Mouse (Mus musculus) spleen, postnatal 10 days (tissue): ENCODE results near the gene Mcu.

ENCODE experiments used
- DNase-seq, 2 experiments: peaks; one replicate each; pipeline ENCODE4 v3.0.0; 2021 to 2022; ENCODE audit warnings: low spot score in 2 of 2

Gene Mcu

DNA sequence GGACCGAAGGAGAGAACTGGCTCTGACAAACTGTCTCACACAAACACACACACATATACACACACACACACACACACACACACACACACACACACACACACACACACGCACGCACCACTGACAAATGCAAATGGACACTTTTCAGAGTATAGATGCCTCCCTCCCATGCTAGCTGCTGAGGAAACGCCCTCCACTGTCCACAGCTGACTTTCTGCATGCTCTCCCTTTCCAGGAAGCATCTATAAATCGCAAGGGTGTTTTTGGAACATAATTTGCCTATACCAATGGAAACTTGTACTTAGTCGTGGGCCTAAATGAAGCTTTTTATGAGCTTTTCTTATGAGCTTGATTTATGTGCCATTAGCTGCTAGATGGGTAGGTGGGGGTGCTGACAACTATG lies 46.1 kb downstream of the Mcu start:
- no peak for DNase-seq

DNA sequence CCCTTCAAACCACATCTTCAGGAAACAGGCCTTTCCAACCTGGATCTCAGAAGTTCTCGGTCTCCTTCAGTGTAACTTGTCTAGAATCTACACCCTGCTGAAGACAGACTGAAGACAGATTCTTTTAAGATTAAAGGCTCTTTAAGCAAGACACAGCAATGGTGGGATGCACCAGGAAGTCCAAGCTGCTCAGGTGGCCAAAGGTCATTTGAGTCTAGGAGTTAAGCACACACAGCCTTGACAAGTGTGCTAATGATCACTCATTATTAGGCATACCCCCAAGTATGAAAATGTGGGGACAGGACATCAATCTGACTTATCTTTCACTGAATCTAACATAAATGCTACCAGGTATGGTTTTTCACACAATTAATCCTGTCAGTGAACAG lies 47.0 kb downstream of the Mcu start:
- DNase-seq: no peak

DNA sequence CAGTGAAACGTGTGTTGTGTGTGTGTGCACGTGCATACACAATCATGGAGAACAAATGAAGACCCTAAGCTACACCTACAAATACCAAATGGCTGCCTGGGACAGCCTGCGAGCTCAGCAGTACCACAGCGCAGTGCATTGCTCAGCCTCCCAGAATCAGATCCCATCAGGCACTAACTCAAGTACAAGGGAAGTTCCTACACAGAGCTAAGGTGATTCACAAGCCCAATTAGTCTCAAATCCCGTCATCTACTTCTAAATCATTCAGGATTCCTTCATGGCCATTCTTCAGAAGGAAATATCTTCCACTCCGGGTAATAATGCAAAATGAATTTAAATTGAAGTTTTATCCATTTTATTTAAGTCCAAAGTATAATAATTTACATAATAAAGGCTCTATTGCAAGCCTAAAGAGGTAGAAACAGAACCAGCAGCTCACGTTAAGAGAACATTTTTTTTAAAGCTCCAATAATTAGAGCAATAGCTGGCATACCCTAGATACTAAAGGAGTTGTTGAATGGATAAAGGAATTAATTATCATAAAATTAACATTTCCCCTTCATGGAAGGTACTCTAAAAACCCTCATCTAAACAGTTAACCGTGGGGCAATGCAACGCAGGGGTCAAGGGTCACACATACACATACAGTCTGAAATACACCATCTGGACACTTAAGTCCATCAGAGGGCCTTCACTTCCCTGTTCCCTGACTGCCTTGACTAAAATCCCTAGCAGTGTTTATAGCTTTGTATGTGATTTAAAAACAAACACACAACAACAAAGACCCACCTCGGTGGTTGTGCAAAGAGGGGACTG lies 47.6 kb downstream of the Mcu start:
- DNase-seq: no peak

DNA sequence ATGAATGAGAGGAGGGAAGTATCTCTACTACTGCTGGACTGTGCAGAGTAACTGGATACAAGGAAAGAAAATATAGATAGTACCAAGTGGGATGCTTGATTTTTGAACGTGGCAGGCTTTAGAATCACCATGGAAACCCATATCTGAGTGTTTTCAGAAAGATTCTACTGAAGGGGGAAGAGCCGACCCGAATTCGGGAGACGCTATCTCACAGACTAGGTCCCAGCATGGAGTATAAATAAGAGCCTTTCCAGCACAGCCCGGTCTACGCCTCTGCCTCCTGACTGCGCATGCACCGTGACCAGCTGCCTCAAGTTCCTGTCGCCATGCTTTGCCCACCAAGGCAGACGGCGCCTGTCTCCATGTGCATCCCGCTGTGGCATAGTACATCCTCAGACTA lies 49.5 kb downstream of the Mcu start:
- no peak for DNase-seq

DNA sequence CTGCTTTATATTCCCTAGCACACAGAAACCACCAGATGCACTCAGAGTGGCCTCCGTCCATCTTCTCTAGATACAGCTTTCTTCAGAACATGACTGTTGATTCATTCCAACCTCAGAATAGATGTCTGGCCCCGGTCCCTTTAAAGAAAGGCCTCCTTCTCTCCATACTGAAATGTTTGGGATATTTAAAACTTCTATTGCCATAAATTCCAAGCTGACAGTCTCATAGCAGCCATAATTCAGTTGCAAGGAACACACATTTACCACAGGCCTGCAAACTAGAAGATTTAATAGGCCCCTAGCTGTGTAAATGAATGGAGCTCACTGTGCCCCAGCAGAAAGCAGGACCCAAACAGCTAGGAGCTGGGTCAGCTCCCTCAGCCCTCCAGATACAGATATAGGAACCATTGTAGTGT lies 50.5 kb downstream of the Mcu start:
- DNase-seq: no peak

DNA sequence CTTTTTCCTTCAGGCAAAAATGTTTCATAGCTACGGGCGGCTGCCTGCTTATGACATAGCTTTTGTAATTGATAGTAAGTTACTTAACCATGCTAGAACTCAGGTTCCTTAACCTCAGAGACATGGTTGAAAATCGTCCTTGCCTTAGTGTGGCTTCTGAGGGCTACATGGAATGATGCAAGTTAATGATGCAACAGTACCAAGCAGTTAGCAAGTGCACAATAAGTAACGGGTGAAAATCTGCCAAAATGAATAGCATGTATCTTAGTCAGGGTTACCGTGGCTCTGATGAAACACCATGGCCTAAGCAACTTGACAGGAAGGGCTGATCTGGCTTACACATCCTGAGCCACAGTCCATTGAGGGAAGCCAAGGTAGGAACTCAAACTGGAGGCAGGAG lies 51.9 kb downstream of the Mcu start:
- no peak for DNase-seq

DNA sequence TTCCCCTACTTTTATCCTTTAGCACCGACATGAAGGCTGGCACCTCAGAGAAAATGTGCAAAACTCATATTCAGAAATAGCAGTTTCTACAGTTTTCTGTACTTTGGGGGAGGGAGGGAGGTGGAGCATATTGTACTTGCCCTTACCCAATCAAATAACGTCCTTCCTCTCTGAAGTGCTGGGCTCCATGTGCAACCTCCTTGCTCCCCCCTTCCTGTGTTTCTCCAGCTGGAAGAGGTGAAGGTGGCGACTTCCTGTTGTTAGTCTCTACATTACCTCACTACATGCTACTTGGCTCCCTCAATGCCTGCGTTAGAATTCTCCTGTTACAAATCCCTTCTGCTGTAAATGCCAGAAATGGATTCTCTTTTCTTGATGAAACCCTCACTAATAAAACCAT lies 54.0 kb downstream of the Mcu start:
- DNase-seq: no peak

DNA sequence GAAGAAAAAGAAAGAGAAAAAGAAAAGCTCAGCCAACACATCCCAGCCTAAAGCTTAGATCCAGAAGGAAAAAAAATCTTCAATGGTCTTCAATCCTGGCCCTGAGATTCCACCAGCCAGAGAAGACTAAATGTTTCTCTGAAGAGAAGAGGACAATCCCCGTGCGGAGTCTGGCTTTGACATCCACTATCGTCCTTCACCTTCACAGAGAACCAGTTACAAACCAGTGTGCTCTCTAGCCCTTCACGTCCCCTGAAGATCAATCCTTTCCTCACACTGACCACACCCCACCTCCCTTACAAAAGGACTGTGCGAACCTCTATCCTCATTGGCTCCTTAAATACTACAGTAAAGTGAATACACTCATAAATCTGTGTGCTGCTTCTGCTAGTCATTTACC lies 56.4 kb downstream of the Mcu start:
- no peak for DNase-seq

DNA sequence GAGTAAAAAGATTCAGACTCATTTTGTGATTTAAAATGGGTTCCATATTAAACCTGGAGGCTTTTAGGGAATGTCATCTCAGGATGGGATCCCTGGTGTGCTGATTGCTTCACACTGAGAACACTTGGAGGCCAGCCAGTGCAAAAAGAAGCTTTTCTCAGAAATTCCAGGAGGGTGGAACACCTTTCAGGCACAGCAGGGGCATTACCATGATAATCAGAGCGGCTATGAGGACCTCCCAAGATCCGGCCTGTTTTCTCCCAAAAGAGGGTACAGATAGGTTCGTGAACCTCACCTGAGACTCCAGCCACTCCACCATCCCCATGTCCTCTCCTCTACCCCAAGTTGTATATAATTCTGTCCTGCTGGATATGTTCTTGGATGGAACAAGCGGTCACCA lies 57.9 kb downstream of the Mcu start:
- DNase-seq: no peak

DNA sequence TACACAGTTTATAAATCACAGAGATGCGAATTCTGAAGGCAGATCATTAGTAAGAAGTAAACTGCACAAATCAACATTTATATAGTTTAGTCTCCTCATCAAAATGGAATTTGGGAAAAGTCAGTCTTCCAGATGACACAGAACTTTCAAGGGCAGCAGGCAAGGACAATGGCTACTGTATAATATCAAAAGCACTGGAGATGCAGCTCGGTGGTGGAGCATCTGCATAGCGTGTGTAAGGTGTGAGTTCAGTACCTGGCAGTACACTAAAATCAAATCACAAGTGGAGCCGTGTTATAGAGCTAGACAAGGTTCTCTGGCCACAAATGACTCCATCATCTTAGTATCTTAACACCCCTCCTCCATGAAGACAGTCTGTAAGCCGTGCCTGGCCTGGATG lies 58.3 kb downstream of the Mcu start:
- DNase-seq: no peak

DNA sequence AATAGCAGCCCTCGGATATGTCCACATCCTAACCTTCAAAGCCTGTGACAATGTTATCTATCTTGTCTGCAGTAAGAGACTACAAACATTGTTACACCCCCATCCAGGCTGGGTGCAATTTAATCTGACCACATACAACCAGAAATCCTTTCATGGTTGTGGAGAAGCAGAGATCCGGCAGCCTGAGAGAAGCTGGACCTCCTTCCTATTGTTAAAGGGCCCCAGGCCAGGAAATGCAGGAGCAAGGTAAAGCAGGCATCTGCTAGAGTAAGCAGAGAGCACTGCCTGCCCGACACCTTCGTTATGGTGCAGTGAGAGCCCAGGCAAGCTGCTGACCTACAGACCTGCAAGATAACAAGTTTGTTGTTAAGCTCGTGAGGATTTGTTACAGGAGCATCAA lies 60.0 kb downstream of the Mcu start:
- DNase-seq: no peak

DNA sequence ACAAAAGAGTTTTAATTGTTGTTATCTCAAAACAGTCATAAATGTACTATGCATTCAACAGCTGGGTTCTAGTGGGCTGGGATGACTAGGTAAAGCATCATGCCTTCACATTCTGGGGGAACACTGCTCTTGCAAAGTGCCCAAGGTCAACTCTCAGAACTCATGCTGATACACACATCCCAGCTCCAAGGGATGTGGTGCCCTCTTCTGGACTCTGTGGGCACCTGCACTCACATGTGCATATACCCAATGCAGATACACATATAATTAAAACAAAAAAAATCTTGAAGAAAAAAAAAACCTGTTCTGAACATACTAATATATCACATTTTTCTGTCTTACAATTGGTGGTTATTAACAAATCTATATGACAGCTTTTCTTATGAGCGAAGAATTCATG lies 62.2 kb downstream of the Mcu start:
- DNase-seq: no peak

DNA sequence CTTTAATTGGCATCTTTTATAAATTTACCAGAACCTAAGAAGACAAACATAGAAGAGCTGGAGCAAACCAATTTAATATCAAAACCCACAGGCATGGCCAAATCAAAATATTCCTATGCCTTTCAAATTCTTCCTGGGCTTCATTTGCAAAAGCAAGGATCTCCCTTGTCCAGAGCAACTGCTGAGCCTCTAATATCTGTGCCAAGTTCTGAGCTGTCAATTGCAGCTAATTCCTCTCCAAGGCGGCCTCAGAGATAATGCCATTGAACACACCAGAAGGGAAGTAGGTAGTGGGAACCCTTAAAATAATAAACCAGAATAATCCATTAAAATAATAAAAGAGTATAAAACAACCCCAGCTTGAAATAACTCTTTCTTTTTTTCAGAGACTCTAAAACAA lies 64.0 kb downstream of the Mcu start:
- DNase-seq: no peak

DNA sequence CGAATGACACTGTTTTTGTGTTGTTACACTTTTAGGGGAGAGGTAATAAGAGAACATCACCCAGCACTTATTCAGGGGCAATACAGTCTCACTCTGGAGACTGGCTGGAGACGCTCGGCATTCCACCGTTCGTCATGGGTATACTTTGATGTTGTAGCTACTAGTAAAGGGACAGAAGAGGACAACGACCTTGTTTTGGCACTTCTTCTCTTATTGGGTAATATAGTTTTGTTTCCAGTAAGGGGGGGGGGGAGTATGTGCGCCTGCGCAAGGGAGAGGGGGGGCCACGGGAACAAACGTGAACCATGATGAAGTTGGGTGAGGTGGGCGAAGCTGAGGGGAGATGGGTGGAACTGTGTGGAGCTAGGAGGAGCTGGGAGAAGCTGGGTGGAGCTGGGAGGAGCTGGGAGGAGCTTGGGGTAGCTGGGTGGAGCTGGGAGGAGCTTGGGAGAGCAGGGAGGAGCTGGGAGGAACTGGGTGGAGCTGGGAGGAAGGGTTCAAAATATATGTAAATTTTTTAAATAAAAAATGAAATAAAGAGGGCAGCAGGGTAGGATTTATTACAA lies 67.6 kb downstream of the Mcu start:
- no peak for DNase-seq

DNA sequence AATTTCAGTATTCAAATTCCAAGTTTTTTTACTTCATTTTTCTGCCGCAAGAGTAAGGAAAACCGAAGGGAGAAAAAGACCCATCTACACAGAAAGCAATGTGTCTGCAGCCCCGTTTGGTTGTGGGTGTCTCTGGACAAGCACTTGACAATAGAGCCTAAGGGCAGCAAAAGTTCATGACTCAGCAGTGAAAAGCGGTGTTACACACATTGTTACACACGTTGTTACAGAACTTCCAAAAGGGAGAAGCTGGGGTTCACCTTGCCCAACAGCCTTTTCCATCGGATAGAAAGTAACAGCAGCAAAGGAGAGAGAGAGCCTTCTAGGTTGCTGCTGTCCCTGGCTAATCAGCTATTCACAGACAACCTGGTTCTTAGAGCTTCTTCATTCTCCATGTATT lies 68.3 kb downstream of the Mcu start:
- DNase-seq: no peak

DNA sequence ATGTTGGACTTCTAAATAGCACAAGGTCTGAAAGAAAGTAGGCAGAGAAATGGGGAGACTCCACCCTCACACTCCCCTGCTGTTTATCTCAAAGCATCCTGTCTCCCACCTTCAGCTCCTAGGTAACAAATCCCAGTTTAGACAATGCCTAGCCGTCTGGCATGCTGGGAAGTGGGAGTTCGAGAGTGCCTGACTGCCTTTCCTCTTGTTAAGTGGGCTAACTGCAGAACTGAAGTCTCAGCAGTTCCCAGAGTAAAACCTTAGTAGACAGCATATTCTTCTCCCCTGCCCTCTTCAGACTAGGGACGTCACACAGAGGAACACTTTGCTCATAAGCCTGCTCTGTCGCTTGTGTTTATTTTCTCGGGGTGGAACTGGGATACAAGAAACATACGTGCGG lies 69.1 kb downstream of the Mcu start:
- no peak for DNase-seq

DNA sequence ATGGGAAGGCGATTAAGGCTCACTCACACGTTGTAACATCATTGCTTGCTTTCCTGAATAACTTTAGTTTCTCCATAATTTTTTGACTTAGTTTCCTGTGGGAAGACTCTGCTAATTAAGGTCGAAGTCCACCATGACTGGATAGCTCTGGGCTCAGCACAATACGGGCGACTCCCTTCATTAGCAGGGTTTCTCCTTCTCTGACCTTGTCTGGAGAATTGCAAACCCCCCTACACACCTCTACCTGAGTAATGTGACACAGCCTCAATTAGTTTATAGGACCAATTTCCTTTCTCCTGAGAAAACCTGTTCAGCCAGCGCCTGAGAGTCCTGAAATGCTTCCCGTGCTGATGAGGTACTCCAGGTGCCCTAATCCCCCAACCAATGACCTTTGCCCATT lies 71.3 kb downstream of the Mcu start:
- no peak for DNase-seq

DNA sequence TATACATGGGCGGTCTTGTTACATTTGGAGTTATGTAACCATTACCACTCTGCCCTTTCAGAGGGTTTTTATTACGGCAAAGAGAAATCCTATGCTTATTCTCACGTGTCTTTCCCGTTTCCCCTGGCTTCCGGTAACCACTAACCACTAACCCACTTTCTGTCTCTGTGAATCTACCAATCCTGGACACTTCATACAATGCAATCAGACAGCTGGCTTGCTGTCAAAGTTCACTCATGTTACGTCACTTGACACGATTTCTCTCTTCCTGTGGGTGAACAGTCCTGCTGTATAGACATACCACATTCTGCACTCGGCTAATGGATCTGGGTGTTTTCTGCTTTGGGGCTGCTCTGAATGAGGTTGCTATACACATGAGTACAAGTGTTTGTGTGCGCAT lies 73.1 kb downstream of the Mcu start:
- no peak for DNase-seq

DNA sequence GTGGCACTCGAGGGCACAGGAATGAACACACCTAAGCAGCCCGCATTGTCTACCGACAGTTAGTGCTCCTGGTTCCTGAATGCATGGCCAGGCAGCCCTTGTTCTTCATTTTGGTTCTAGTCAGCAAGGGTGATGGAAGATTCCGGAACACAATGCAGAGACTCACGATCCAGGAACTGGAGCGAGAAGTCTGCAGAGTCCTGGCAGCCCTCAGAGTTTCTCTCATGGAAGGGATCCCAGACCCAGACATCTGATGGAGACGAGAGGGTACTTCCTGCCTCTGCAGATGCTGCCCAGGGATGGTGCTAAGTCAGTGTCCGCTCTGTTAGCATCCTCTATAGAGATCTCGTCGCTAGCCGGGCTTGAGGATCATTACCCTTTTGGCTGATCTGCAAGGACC lies 75.0 kb downstream of the Mcu start:
- no peak for DNase-seq

DNA sequence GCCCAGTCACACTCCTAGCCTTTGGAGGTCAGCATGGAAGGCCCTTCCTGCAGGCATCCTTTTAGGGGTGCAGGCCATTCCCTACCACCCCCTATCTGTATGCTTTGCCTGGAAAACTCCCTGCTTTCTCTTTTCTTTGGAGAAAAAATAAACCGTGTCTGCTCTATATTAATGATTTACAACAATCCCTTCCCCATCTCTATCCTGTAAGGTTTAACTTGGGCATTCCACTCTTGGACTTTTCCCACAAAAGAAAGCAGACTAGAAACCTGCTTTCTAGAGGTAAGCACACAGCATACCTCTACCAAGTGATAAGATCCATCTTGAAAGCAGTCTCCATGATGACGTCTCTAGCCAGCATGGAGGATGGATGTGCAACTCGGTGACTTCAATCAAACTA lies 75.9 kb downstream of the Mcu start:
- DNase-seq: no peak

DNA sequence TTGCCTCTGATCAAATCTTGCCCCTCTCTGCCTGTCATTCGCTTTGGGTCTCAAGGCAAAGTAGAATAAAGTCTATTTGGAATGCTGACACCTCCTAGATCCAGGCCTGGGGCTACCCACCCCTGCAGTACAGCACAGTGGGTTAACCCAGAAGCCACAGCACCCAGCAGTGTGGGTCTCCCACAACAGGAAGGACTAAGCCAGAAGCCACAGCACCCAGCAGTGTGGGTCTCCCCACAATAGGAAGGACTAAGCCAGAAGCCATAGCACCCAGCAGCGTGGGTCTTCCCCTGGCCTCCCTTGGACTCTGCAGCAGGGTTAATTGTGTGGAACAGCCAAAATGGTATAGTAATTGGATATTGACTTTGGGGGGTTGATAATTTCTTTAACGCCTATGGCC lies 76.4 kb downstream of the Mcu start:
- DNase-seq: no peak

DNA sequence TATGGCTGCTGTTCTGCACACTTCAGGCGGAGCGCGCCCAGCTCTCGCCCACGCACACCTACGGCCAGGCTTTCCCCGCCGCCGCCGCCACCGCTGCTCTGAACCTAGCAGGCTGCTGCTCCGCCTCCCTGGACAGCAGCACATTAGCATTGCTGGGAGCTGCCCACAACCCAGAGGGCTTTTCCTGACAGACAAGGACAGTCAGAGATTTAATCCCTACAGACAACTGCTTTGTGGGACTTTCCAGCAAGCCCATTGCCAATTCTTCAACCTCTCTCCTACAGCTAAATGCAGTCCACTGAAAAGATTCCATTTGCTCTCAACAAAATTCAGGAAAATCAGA lies 77.0 kb downstream of the Mcu start:
- DNase-seq: peak in 1 of 2 experiments; percentile 37

DNA sequence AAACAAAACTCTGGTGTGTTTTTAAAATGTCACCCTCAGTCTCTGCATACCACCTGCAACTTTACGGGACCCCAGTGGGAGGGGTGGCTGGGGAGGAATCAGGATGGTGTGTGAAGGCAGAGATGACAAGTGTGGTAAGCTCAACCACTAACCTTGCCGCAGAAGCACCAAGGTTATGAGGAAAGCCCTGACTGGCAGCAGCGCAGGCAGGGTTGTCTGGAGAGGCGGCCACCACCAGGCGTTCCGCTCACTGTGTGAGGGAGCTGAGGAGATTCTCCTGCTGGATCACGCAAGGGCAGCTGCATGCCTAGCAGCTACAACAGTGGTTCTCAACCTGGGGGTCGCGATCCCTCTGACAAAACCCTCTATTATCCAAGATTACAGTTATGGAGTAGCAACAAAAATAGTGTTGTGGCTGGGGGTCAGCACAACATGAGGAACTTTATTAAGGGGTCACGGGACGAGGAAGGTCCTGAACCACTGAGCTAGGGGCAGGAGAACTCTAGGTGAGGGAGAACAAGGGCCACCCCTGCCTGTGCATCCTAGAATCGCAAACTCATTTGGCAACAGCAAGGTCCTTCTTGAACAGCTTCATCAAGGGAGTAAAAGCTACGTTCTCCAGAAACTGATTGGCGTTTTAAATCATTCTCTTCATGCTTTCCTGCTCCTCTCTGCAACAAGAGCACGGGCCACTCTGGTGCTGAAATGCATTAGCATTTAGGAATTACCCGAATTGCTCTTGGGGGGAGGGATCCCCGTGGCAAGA lies 77.5 kb downstream of the Mcu start:
- DNase-seq: no peak
